Mouse (Mus musculus): Measurements from ENCODE around the gene Pogk. TPM values are rescaled to one million over a fixed set of nuclear protein-coding genes. Genes with fewer than 3 reads are reported as not detected.

The Pogk gene
- total RNA-seq (2012; rRNA removed) (9.9 and 10.4 TPM in 2 replicates), total RNA-seq (2014; rRNA removed) (4.9 TPM in 2 replicates), polyA plus RNA-seq (2012; ENCODE audit: insufficient read length, low read depth) (7.1 and 7.3 TPM in 2 replicates)

- dilution Hi-C loops (cut with MboI; ENCODE audit: extremely low pct_ligation_motif_present, extremely low pct_unique_long_range_greater_than_20kb, low sequenced_read_pairs) = no loop called here
- in situ Hi-C loops (cut with MboI; ENCODE audit: low pct_ligation_motif_present, low pct_unique_long_range_greater_than_20kb, low sequenced_read_pairs) = no loop called here
- H3K4me1 ChIP-seq (ENCODE audit: control insufficient read depth in 1 of 2, insufficient read depth in 2 of 2) = peaks cover 0 to 10% of the 10 kb centered on the region in 2 experiments; a peak in 2 of 4 replicates
These were observed at the start of gene Pogk for GRCm38 (mm10) chr1:166409701-166410220. Gene Pogk (minus strand): TSS chr1:166409863.

GRCm38 (mm10) chr1:166441992-166442391 lies 32.3 kb upstream of the Pogk start:
- no peak overlapping the region for H3K9ac ChIP-seq (ENCODE audit: insufficient read depth, low read depth)
- H3K4me1 ChIP-seq (ENCODE audit: control insufficient read depth in 1 of 2, insufficient read depth in 2 of 2) = peaks cover 3 to 12% of the 10 kb centered on the region in 2 experiments; a peak in 3 of 4 replicates
- no peaks in the 10 kb centered on the region for H3K79me2 ChIP-seq (replicated peaks; ENCODE audit: control insufficient read depth, extremely low read depth, insufficient read depth, poor library complexity, severe bottlenecking)
- in situ Hi-C loops (cut with MboI; ENCODE audit: low pct_ligation_motif_present, low pct_unique_long_range_greater_than_20kb, low sequenced_read_pairs) = loop anchor here (25.0 kb wide), 2 partner anchors 570 to 770 kb away; partner anchors contain the start of gene Fam78b
- no peaks in the 10 kb centered on the region for H3K36me3 ChIP-seq (replicated peaks in 1 of 2; ENCODE audit: control insufficient read depth in 1 of 2, insufficient read depth in 1 of 2, low read length in 1 of 2)
- no peaks in the 10 kb centered on the region for H3K27me3 ChIP-seq (replicated peaks)
- H3K4me3 ChIP-seq (replicated peaks in 1 of 3; ENCODE audit: low read depth in 2 of 3, low read length in 2 of 3, poor library complexity in 1 of 3) = no peak overlapping the region
- no peak overlapping the region for H3K27ac ChIP-seq (ENCODE audit: insufficient read depth, low read depth)
- TF ChIP-seq CTCF (conservative IDR thresholded peaks at IDR 0.05 in 1 of 2, IDR thresholded peaks at IDR 0.05 in 1 of 2; ENCODE audit: low read depth in 2 of 2, low read length in 2 of 2) (no peak), SIN3A (IDR thresholded peaks at IDR 0.05; ENCODE audit: low read length) (no peak), KAT2A (IDR thresholded peaks at IDR 0.05; ENCODE audit: insufficient replicate concordance, low read length) (no peak), MAX (IDR thresholded peaks at IDR 0.05; ENCODE audit: low read length) (no peak), JUN (IDR thresholded peaks at IDR 0.05; ENCODE audit: insufficient read depth, low read depth, low read length) (no peak)
- H3K9me3 ChIP-seq (replicated peaks; ENCODE audit: low read length) = no peaks in the 10 kb centered on the region
- no peak for DNase-seq (ENCODE audit: extremely low read depth)
- no peak overlapping the region for H3K4me2 ChIP-seq (ENCODE audit: insufficient read depth, low read depth, poor library complexity, severe bottlenecking)
- dilution Hi-C loops (cut with MboI; ENCODE audit: extremely low pct_ligation_motif_present, extremely low pct_unique_long_range_greater_than_20kb, low sequenced_read_pairs) = no loop called here

More at GRCm38 (mm10) chr1:166409701-166410220, at the start of gene Pogk:
- H3K36me3 ChIP-seq (replicated peaks in 1 of 2; ENCODE audit: control insufficient read depth in 1 of 2, insufficient read depth in 1 of 2, low read length in 1 of 2) = peaks cover 0 to 22% of the 10 kb centered on the region in 2 experiments
- H3K79me2 ChIP-seq (replicated peaks; ENCODE audit: control insufficient read depth, extremely low read depth, insufficient read depth, poor library complexity, severe bottlenecking) = no peaks in the 10 kb centered on the region
- DNase-seq (ENCODE audit: extremely low read depth) = peak; percentile 64
- TF ChIP-seq CHD1 (IDR thresholded peaks at IDR 0.05; ENCODE audit: low read depth, low read length) (no peak), ZC3H11A (IDR thresholded peaks at IDR 0.05; ENCODE audit: low read depth, low read length) (no peak), MAX (IDR thresholded peaks at IDR 0.05; ENCODE audit: low read length) (peak; percentile 88), ELF1 (IDR thresholded peaks at IDR 0.05; ENCODE audit: low read depth, low read length) (peak; percentile 57), POLR2AphosphoS2 (IDR thresholded peaks at IDR 0.05; ENCODE audit: low read depth, low read length) (no peak), MYC (IDR thresholded peaks at IDR 0.05; ENCODE audit: low read depth, low read length) (no peak), SIN3A (IDR thresholded peaks at IDR 0.05; ENCODE audit: low read length) (no peak), KAT2A (IDR thresholded peaks at IDR 0.05; ENCODE audit: insufficient replicate concordance, low read length) (no peak), USF1 (IDR thresholded peaks at IDR 0.05; ENCODE audit: low read depth, low read length) (peak; percentile 70), ZNF384 (IDR thresholded peaks at IDR 0.05; ENCODE audit: low read depth, low read length) (no peak), TBP (conservative IDR thresholded peaks at IDR 0.05; ENCODE audit: low read depth, low read length) (no peak), JUN (IDR thresholded peaks at IDR 0.05; ENCODE audit: insufficient read depth, low read depth, low read length) (no peak), EP300 (IDR thresholded peaks at IDR 0.05; ENCODE audit: low read length) (no peak), RCOR1 (conservative IDR thresholded peaks at IDR 0.05; ENCODE audit: low read depth, low read length) (no peak), NELFE (IDR thresholded peaks at IDR 0.05; ENCODE audit: low read depth, low read length) (no peak), MXI1 (IDR thresholded peaks at IDR 0.05; ENCODE audit: low read depth, low read length) (peak; percentile 83), MAZ (IDR thresholded peaks at IDR 0.05; ENCODE audit: low read depth, low read length) (no peak), ZMIZ1 (IDR thresholded peaks at IDR 0.05; ENCODE audit: low read depth, low read length) (no peak), POLR2A (IDR thresholded peaks at IDR 0.05; ENCODE audit: low read depth, low read length) (peak; percentile 53; the same call in 1 of the 2 replicates), ETS1 (conservative IDR thresholded peaks at IDR 0.05; ENCODE audit: low read depth, low read length) (no peak), IRF4 (IDR thresholded peaks at IDR 0.05; ENCODE audit: low read depth, low read length) (0 out of 2 replicates have a peak, but pooled peaks have one; percentile 10), CHD2 (IDR thresholded peaks at IDR 0.05; ENCODE audit: low read length) (no peak), NRF1 (IDR thresholded peaks at IDR 0.05; ENCODE audit: low read depth, low read length) (no peak), HCFC1 (IDR thresholded peaks at IDR 0.05; ENCODE audit: low read depth, low read length) (peak; percentile 21; the same call in 1 of the 2 replicates)
- H3K4me2 ChIP-seq (ENCODE audit: insufficient read depth, low read depth, poor library complexity, severe bottlenecking) = peak within 1 kb of the TSS; percentile 45
- peaks cover 13% of the 10 kb centered on the region for H3K27me3 ChIP-seq (replicated peaks)
- H3K9me3 ChIP-seq (replicated peaks; ENCODE audit: low read length) = peaks cover 12% of the 10 kb centered on the region
- H3K9ac ChIP-seq (ENCODE audit: insufficient read depth, low read depth) = peak within 1 kb of the TSS; percentile 67
- peak within 1 kb of the TSS; percentile 46 to 80 (median 57) for H3K4me3 ChIP-seq (replicated peaks in 1 of 3; ENCODE audit: low read depth in 2 of 3, low read length in 2 of 3, poor library complexity in 1 of 3)
- H3K27ac ChIP-seq (ENCODE audit: insufficient read depth, low read depth) = no peak within 1 kb of the TSS; the same call in 1 of the 2 replicates

Measured in CH12.LX (cell line).